Comparison of ENCODE assay signal across 7 mouse cellular contexts in the genomic region with DNA sequence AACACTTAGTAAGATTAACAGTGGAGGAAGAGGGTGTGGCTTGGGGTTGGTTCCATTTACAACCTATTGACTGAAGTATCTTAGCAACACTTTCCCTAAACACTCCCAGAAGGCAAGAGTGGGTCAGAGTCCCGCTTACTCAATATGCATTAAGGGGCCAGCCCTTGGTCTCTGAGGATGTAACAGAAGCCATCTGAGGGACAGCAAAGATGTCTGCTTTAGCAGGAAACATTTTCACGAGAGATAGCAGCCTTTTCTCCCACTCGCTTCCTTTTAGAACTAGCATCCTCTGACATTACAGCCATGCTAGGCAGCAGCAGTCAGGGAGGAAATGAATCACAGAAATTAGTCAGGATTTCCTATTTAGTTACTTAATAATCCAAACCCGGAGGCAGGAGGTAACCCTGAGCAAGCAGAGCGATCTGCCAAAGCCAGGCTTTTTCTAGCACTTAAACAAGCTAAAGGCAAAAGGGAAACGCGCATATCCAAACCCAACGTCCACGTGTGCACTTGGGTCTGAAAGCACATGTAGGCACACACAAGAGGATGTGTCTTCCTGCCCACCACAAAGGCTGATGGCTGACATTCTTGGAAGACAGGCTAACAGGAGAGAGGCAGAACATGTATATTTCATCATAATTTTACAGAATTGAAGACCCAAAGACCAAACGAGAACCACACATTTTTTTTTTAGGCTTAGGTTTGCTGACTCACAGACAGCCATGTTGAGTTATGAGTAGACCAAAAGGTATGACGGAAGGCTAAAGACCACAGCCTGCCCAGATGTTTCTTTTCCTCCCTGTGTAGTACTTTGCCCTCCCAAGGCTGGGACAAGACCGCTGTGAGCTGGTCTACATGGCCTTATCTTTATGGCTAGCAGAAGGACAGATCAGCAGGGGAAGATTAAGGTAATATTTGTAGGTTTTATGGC. TPM values are rescaled to one million over a fixed set of nuclear protein-coding genes. Genes with fewer than 3 reads are reported as not detected.
DNase-seq lines count a peak whose midpoint lies in the region; ATAC-seq and TF ChIP-seq lines count a peak whose summit lies in the region.

No protein-coding gene starts in this region.

- DNase-seq in 3134 (ENCODE audit: extremely low read depth, insufficient read length, low spot score): peak; percentile 70
- DNase-seq in c-Kit-positive CD71-negative TER-119-negative erythroid progenitor cells, embryonic 14.5 days (ENCODE audit: low read depth): peak; percentile 64
- DNase-seq in limb, embryonic 11.5 days (ENCODE audit: low spot score): peak; percentile 38
- DNase-seq in layer of hippocampus, postnatal 10 days (ENCODE audit: low spot score in 2 of 2): no peak

- H3K9ac ChIP-seq in heart, embryonic 14.5 days (ENCODE audit: low read length): no peak overlapping the region
- no peak overlapping the region for H3K9ac ChIP-seq in limb, embryonic 11.5 days (ENCODE audit: low read length)

- peak overlapping the region; percentile 21; the same call in 1 of the 2 replicates for H3K4me2 ChIP-seq in heart, embryonic 14.5 days (ENCODE audit: low read length)
- no peak overlapping the region for H3K4me2 ChIP-seq in limb, embryonic 11.5 days (ENCODE audit: low read depth, severe bottlenecking)
- H3K4me2 ChIP-seq in myocyte (ENCODE audit: low read depth): peak overlapping the region; percentile 83

- WGBS in heart, embryonic 14.5 days: 55% methylated on average over 12 of the region's 12 CpGs
- WGBS in limb, embryonic 11.5 days: 52% methylated on average over 12 of the region's 12 CpGs

- no peak for TF ChIP-seq CTCF in C2C12 (IDR thresholded peaks at IDR 0.05; ENCODE audit: control insufficient read depth, insufficient read depth, insufficient read length)

- peak overlapping the region; percentile 15 for H3K4me3 ChIP-seq in C2C12 (ENCODE audit: insufficient read depth, poor library complexity, severe bottlenecking)
- H3K4me3 ChIP-seq in heart, embryonic 14.5 days (ENCODE audit: control insufficient read depth in 1 of 2, insufficient read depth in 1 of 2, low read depth in 1 of 2, low read length in 2 of 2): no peak overlapping the region
- no peak overlapping the region for H3K4me3 ChIP-seq in limb, embryonic 11.5 days (ENCODE audit: low read depth, low read length)
- peak overlapping the region; percentile 6 for H3K4me3 ChIP-seq in myocyte

- H3K27ac ChIP-seq in heart, embryonic 14.5 days (replicated peaks in 1 of 2; ENCODE audit: control insufficient read depth in 1 of 2, insufficient read depth in 1 of 2, low read depth in 2 of 2, low read length in 2 of 2): peak overlapping the region; percentile 58 to 83
- no peak overlapping the region for H3K27ac ChIP-seq in limb, embryonic 11.5 days (replicated peaks; ENCODE audit: low read depth, low read length)

- H3K79me2 ChIP-seq in C2C12 (ENCODE audit: control insufficient read depth, insufficient read depth) (peaks cover 84% of the 10 kb centered on the region), myocyte (ENCODE audit: control insufficient read depth, insufficient read depth) (peaks cover 84% of the 10 kb centered on the region)

- H3K4me1 ChIP-seq in heart, embryonic 14.5 days (ENCODE audit: control insufficient read depth in 2 of 2, insufficient read depth in 2 of 2, low read length in 2 of 2): peaks cover 2 to 22% of the 10 kb centered on the region in 2 experiments; a peak in 3 of 4 replicates
- H3K4me1 ChIP-seq in limb, embryonic 11.5 days (ENCODE audit: control insufficient read depth, insufficient read depth, low read length): peaks cover 13% of the 10 kb centered on the region

- no peaks in the 10 kb centered on the region for H3K27me3 ChIP-seq in C2C12 (ENCODE audit: control insufficient read depth, insufficient read depth, insufficient read length)
- no peaks in the 10 kb centered on the region for H3K27me3 ChIP-seq in heart, embryonic 14.5 days (ENCODE audit: control insufficient read depth, insufficient read depth, low read length)
- H3K27me3 ChIP-seq in limb, embryonic 11.5 days (ENCODE audit: control insufficient read depth, insufficient read depth, low read length): no peaks in the 10 kb centered on the region
- H3K27me3 ChIP-seq in myocyte (ENCODE audit: control insufficient read depth, insufficient read depth, insufficient read length): no peaks in the 10 kb centered on the region

- ATAC-seq in heart, embryonic 14.5 days (ENCODE audit: insufficient number of reproducible peaks, insufficient read depth, low FRiP score, low read depth): peak; percentile 54; the same call in 1 of the 2 replicates
- no peak for ATAC-seq in limb, embryonic 11.5 days (ENCODE audit: insufficient number of reproducible peaks, low FRiP score, low TSS enrichment, low read depth)

- H3K9me3 ChIP-seq in heart, embryonic 14.5 days (ENCODE audit: control insufficient read depth, low read length): peaks cover 4% of the 10 kb centered on the region; the same call in 1 of the 2 replicates
- H3K9me3 ChIP-seq in limb, embryonic 11.5 days (ENCODE audit: control insufficient read depth, low read length): peaks cover 2% of the 10 kb centered on the region; the same call in 1 of the 2 replicates

- peaks cover 58% of the 10 kb centered on the region for H3K79me3 ChIP-seq in C2C12 (ENCODE audit: low read depth)

- H3K36me3 ChIP-seq in C2C12 (ENCODE audit: control insufficient read depth, insufficient read depth) (peaks cover 14% of the 10 kb centered on the region), myocyte (ENCODE audit: control insufficient read depth, insufficient read depth) (peaks cover 9% of the 10 kb centered on the region)
- no peaks in the 10 kb centered on the region for H3K36me3 ChIP-seq in heart, embryonic 14.5 days (ENCODE audit: control insufficient read depth, insufficient read depth, low read length)
- H3K36me3 ChIP-seq in limb, embryonic 11.5 days (ENCODE audit: control insufficient read depth, insufficient read depth, low read length): peaks cover 2% of the 10 kb centered on the region; the same call in 1 of the 2 replicates

- H3ac ChIP-seq in C2C12 (ENCODE audit: control insufficient read depth, insufficient read length, low read depth): peak overlapping the region; percentile 42
- H3ac ChIP-seq in myocyte (ENCODE audit: control insufficient read depth, insufficient read length): no peak overlapping the region

- TF ChIP-seq POLR2A in myocyte (IDR thresholded peaks at IDR 0.05; ENCODE audit: insufficient read length, low read depth): peak; percentile 41

TF ChIP-seq in C2C12, 6 proteins besides CTCF, POLR2A, EP300 and RAD21:
- TF ChIP-seq USF1 (IDR thresholded peaks at IDR 0.05; ENCODE audit: low read depth): peak; percentile 39
- no peak for TF ChIP-seq MYOG (IDR thresholded peaks at IDR 0.05; ENCODE audit: control insufficient read depth, extremely low read depth, insufficient read length)
- TF ChIP-seq MYOD1 (IDR thresholded peaks at IDR 0.05; ENCODE audit: control insufficient read depth, insufficient read length, low read depth): peak; percentile 60
- TF ChIP-seq CEBPB (IDR thresholded peaks at IDR 0.05; ENCODE audit: low read depth): peak; percentile 45
- peak; percentile 43 for TF ChIP-seq FOSL1 (IDR thresholded peaks at IDR 0.05; ENCODE audit: insufficient read depth, low read length, poor library complexity, severe bottlenecking)
- TF ChIP-seq MAX (IDR thresholded peaks at IDR 0.05): peak; percentile 89

TF ChIP-seq in myocyte, 11 proteins besides CTCF, POLR2A, EP300 and RAD21:
- no peak for TF ChIP-seq TCF12 (IDR thresholded peaks at IDR 0.05; ENCODE audit: insufficient read depth, poor library complexity, severe bottlenecking)
- no peak for TF ChIP-seq MAX (IDR thresholded peaks at IDR 0.05; ENCODE audit: low read depth)
- no peak for TF ChIP-seq SRF (IDR thresholded peaks at IDR 0.05; ENCODE audit: control insufficient read depth, insufficient read length, low read depth)
- peak; percentile 27 for TF ChIP-seq USF1 (IDR thresholded peaks at IDR 0.05; ENCODE audit: low read depth)
- no peak for TF ChIP-seq E2F4 (IDR thresholded peaks at IDR 0.05; ENCODE audit: insufficient read depth)
- no peak for TF ChIP-seq MYOG (IDR thresholded peaks at IDR 0.05; ENCODE audit: control insufficient read depth in 1 of 3, insufficient read depth in 1 of 3, insufficient read length in 2 of 3, low read depth in 2 of 3)
- TF ChIP-seq TCF3 (IDR thresholded peaks at IDR 0.05; ENCODE audit: insufficient read length, low read depth): no peak
- no peak for TF ChIP-seq REST (IDR thresholded peaks at IDR 0.05; ENCODE audit: insufficient read depth, insufficient read length)
- TF ChIP-seq CEBPB (IDR thresholded peaks at IDR 0.05; ENCODE audit: insufficient read depth, poor library complexity, severe bottlenecking): 0 out of 2 replicates have a peak, but pooled peaks have one; percentile 31
- TF ChIP-seq POLR2AphosphoS2 (IDR thresholded peaks at IDR 0.05; ENCODE audit: insufficient read length, low read depth): no peak
- TF ChIP-seq MYOD1 (IDR thresholded peaks at IDR 0.05; ENCODE audit: control insufficient read depth in 1 of 3, insufficient read length in 2 of 3, low read depth in 2 of 3): no peak

RNA-seq across cellular contexts. Expression of a gene that starts 37.7 kb away (rescaled TPM):
- polyA plus RNA-seq in C2C12 (2012; fragmentation: generic; extraction: Trizol): 0.25 TPM
- not detected in 2 replicates for polyA plus RNA-seq in heart, embryonic 14.5 days (2014; fragmentation: Nextera tagmentation; extraction: Ambion mirVana)
- polyA plus RNA-seq in limb, embryonic 11.5 days (2014; fragmentation: Nextera tagmentation; extraction: Ambion mirVana): not detected in 2 replicates
- 0.37 TPM for polyA plus RNA-seq in myocyte (2012; fragmentation: generic; extraction: Trizol)
- total RNA-seq in layer of hippocampus, postnatal 10 days (2021): not detected

RNA-seq across cellular contexts. Expression of a gene that starts 38.4 kb away (rescaled TPM):
- polyA plus RNA-seq in C2C12 (2012; fragmentation: generic; extraction: Trizol) (23.3 TPM), myocyte (2012; fragmentation: generic; extraction: Trizol) (82.9 TPM)
- 28.1 and 28.8 TPM in 2 replicates for polyA plus RNA-seq in heart, embryonic 14.5 days (2014; fragmentation: Nextera tagmentation; extraction: Ambion mirVana)
- 34.0 and 34.8 TPM in 2 replicates for polyA plus RNA-seq in limb, embryonic 11.5 days (2014; fragmentation: Nextera tagmentation; extraction: Ambion mirVana)
- 10 to 100 TPM; 57.8 to 62.1 TPM for total RNA-seq in layer of hippocampus, postnatal 10 days (2021)

Comparison
In these comparisons a context has a peak if more than half of its experiments do, and no peak if none do; other contexts are left out.
1. DNase-seq: peak in 3134 (single experiment), c-Kit-positive CD71-negative TER-119-negative erythroid progenitor cells, embryonic 14.5 days (single experiment) and limb, embryonic 11.5 days (single experiment); none in layer of hippocampus, postnatal 10 days (0 of 2).
2. H3K4me3 ChIP-seq: peak in C2C12 (single experiment) and myocyte (single experiment); none in heart, embryonic 14.5 days (0 of 2) and limb, embryonic 11.5 days (single experiment).